Mouse (Mus musculus): ENCODE results near the gene Nell1.

GRCm38 (mm10) chr7:50887625-50888024 lies 913.0 kb downstream of the Nell1 start:
- TF ChIP-seq CTCF (IDR thresholded peaks at IDR 0.05; ENCODE audit: low read depth, low read length), result no peak
- TF ChIP-seq POLR2A (IDR thresholded peaks at IDR 0.05; ENCODE audit: extremely low read depth, insufficient read depth, low read length), result no peak

All from liver, adult 2 months (tissue).